Mouse (Mus musculus) olfactory bulb, adult 2 months (tissue): Measurements from ENCODE around the gene Mdga1.

Source experiments
- CTCF ChIP-seq: fragments of 200-500 bp; IDR thresholded peaks from 2 replicates; pipeline ENCODE4 v1.5.1; 2012; ENCODE audit warnings: low read depth, mild to moderate bottlenecking, low read length, moderate library complexity; ENCODE audit not compliant: insufficient read depth
- POLR2A ChIP-seq: fragments of 200-500 bp; IDR thresholded peaks from 2 replicates; pipeline ENCODE4 v1.6.1; 2012; ENCODE audit warnings: mild to moderate bottlenecking, low read depth, low read length, moderate library complexity; ENCODE audit not compliant: insufficient read depth

DNA sequence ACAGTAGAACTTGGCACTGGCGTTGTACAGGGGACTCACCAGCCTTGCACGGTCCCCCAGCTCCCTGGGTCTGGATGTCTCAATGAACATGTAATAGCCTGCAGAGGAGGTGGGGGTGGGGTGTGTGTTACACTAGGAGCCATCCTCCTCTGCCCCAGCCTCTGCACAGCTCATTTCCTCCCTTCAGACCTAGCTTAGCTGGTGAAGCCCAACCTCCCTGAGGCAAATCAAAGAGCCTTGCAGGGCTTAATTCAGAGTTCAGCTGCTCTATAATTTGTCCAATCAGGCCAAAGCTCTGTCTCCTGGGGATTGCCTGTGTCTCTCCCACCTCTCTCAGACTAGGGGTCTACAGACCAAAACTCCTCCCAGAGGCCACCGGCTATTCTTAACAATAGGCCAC, 131.9 kb downstream of the Mdga1 start:
- no peak for TF ChIP-seq POLR2A
- TF ChIP-seq CTCF, result no peak
